Mouse (Mus musculus) layer of hippocampus, postnatal 10 days (tissue): Measurements from ENCODE around the gene Nptxr. TPM values are rescaled to one million over a fixed set of nuclear protein-coding genes. Genes with fewer than 3 reads are reported as not detected.
"Not testable (repeated sequence)": the region's sequence is repeated elsewhere in the genome, so short reads cannot be mapped to it uniquely, and the experiment has no call there.

Experiments used
- DNase-seq, 2 experiments: peaks; one replicate each; pipeline ENCODE4 v3.0.0; 2021; ENCODE audit warnings: low spot score in 2 of 2
- total RNA-seq, 2 experiments: library from RNA; stranded (reverse); gene quantifications; 2 replicates each; pipeline ENCODE4 v1.2.3; 2021

The Nptxr gene
- total RNA-seq, 2 experiments from 2014 or later, result 648 to 749 TPM

DNA sequence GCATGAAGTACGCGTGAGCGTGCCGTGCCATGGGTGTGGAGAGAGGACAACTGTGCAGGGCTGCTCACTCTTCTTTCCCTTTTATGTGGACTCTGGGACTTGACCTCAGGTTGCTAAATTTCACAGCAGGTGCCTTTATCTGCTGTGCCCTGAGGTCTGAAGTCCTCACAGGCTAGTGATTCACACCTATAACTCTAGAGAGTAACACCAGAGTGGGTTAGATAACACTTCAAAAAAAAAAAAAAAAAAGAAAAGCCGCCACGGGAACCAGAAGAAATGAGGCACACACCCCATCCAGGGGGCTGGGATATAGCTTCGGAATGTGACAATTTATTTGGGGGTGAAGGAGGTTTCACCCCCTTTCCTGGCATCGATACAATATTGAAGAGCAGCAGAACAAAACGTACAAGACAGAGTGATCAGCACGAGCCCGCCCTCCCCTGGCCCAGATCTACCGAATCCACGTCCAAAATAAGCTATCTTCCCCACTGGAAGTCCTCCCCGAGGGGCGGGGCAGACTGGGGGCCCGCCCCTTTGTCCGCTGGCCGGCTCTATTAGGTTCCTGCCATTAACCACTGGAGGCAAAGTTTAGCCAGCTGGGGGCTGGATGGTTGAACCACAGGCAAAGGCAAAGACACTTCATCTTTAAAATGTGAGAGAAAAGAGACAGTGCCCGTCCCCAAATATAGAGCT is 19.2 kb upstream of the Nptxr start:
- DNase-seq, result peak; percentile 33 to 52

DNA sequence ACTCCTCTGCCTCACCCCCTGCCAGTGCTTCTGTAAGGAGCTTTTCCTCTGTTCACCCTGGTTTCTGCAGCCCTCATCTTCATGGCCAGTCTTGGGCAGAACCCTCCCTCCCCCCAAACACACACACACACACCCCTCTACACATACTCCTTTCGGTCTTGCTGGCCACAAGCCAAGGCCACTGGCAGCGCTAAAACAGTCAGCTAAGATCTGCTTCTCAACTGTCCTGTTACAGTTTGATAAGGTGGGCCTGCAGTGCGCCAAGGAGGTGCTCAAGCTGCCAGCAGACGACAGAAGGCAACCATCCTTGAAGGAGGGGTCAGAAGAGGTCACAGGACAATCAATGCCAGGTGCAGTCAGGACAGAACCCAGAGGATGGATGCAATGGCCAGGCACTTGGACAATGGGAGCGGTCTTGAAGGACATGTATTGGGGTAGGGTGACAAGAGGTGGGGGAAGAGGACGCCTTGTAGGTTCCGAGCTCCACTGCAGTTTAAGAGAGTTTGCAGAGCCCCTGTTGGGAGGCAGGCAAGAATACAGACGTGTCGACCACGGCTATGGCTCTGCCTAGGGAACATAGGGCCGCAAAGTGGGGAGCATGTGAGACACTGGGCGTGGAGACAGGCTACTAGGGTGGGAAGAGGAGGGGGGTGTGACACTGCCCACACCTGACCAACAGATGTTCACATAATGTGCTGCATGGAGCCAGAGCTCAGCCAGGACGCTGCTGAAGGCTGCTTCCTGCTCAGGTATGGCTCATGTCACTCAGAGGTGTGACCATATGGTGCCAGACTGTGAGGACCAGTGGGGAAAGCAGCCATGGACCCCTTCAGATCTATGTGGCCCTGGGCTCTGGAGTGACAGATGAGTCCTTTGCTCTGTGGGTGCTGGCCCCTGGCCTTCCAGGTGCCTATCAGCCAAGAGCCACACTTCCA is 18.0 kb upstream of the Nptxr start:
- no peak for DNase-seq

DNA sequence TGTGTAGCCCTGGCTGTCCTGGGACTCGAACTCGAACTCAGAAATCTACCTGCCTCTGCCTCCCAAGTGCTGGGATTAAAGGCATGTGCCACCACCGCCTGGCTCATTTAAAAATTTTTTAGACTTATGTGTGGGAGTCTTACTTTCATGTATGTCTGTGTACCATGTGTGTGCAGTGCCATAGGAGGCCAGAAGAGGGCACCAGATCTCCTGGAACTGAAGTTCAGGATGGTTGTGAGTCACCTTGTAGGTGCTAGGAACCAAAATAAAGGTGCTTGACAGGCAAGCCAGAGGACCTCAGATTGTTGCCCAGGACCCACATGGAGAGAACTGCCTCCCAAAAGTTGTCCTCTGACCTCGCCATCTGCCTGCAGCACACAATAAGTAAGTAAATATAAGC is 13.8 kb upstream of the Nptxr start:
- no peak for DNase-seq

DNA sequence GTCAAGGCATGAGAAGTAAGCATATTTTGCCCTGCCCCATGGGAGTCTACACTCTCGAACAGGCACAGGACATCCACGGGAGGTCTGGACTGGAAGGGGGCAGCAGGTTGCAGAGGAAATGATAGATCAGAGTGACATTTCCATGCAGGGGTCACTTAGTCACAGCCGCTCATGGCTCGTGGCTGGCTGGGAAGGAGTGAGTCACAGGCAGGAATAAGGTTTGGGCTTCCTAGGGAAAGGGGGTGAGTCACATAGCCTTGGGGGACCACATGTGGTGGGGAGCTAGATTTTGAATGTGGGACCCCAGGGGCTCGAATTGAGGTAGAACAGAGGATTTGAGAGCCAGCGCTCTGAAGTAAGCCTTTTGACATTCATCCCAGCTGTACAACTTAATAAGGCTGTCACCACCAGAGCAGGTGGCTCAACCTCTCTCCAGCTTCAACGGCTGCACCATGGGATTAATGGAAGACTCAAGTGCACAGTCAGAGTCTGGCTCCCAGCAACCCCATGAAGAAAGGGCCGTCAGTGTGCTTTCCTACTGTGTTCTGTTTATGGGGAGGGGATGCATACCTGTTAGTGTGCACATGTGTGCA is 9.2 kb upstream of the Nptxr start:
- DNase-seq, result no peak

DNA sequence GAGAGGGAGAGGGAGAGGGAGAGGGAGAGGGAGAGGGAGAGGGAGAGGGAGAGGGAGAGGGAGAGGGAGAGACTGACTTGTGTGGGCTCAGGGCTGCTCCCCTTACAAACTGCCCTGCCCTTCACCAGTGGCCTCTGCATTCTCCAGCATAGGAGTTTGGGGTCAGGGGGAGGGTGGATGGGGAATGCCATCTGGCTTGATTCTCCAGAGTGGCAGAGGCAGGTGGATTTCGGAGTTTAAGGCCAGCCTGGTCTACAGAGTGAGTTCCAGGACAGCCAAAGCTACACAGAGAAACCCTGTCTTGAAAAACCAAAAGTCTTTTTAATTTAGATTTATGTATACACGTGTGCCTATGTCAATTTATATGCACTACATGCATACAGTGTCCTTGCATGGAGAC is 8.3 kb upstream of the Nptxr start:
- DNase-seq, result not testable (repeated sequence)

DNA sequence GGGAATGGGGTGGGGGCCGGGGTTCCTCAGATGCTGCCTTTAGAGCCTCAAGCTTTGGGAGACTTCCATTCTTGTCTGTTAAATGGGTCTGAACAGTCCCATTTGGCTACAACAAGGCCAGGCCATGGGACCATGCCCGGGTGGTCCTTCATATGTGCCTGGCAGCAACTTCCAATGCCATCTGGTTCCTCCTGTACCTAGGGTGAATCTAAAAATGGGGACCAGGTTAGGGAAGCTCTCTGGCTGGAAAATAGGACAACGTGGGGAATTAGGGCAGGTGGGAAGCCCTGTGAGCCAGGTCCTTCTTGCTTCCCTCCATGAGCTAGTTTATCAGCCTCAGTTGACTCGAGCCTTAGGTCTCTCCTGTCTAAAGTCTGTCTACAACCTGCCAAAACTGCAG is 6.4 kb upstream of the Nptxr start:
- DNase-seq, result no peak

DNA sequence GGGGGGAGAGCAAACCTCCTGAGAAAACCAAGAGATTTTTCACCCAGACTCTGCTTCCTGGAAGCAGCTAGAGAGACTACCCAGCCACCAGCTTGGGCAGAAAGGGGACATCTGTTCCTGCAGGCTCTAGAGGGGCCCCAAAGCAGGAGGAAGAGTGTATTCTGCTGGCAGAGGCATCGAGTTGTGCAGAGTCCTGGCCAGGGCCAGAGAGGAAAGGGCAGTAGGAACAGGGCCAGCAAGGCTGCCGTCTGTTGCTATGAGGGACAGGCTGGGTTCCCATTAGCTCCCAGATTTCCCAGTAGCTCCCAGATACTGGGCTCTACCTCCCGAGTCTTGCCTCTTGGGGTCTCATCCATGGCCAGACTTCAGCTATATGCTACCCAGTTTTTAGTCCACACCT is 5.5 kb upstream of the Nptxr start:
- no peak for DNase-seq

DNA sequence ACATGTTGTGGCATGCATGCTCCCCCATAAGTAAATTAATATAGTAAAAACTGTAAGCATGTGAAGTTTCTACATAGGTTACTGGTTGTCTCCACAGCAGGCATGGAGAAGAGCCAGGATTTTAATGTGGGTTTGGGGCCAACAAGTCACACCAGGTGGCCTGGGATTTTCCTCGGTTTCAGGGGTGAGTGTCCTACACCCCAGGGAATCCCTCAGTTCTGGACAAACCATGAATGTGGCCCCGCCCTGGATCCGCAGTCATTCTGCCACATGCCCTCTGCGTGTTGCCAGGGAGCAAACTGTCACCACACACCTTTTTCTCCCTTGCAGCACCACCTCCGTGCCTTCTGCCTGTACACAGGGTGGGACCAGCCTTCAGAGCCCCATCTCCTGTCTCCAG is 4.1 kb upstream of the Nptxr start:
- DNase-seq, result no peak

DNA sequence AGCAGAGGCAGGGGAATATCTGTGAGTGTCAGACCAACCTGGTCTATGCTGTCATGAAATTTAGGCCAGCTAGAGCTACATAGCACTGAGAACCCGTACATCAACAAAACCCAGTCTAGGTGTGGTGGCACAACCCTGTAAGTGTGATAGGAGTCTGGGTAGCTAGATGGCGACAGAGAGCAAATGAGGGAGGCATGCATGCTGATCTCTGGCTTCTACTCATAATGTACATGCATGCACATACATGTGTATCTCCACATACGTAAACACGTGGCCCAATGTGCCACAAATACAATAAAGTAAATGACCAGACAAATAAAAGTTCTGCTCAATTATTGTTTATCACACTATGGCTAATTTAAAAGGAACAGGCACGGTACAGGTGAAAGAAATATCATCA is 3.5 kb upstream of the Nptxr start:
- DNase-seq, result peak in 1 of 2 experiments; percentile 71

DNA sequence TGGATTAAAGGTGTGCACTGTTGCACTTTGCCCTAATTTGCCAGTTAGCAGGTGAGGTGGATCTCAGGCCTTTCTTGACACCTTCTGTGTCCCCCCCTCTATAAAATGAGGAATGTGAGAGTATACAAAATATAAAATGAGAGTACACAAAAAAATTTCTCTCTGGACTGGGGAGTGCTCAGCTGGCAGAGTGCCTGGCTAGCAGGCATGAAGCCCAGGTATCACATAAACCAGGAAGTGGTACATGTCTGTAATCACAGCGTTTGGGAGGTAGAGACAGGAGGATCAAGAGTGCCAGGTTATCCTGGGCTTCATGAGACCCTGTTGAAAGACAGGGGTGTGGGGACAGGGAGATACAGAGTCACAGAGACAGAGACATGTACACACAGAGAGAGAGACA is 2.5 kb upstream of the Nptxr start:
- no peak for DNase-seq

DNA sequence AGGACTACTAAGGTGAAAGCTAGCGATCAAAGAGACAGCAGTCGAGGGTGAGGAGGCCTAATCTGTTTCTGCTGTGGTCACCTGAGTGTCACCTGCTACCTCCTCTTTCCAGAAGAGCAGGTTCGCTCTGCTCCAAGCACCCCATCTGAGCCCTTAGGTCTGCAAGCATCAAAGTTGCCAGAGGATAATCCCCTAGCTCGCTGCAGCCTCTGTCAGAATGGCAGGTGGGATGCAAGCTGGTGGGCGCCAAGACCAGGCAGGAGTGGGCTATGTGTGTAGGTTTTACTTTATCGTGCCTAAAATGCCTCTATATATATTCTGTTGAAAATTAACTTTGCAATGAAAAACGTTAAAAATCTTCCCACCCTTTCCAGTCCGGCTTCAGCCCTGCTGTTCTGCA is 680 bp upstream of the Nptxr start:
- DNase-seq, result no peak

DNA sequence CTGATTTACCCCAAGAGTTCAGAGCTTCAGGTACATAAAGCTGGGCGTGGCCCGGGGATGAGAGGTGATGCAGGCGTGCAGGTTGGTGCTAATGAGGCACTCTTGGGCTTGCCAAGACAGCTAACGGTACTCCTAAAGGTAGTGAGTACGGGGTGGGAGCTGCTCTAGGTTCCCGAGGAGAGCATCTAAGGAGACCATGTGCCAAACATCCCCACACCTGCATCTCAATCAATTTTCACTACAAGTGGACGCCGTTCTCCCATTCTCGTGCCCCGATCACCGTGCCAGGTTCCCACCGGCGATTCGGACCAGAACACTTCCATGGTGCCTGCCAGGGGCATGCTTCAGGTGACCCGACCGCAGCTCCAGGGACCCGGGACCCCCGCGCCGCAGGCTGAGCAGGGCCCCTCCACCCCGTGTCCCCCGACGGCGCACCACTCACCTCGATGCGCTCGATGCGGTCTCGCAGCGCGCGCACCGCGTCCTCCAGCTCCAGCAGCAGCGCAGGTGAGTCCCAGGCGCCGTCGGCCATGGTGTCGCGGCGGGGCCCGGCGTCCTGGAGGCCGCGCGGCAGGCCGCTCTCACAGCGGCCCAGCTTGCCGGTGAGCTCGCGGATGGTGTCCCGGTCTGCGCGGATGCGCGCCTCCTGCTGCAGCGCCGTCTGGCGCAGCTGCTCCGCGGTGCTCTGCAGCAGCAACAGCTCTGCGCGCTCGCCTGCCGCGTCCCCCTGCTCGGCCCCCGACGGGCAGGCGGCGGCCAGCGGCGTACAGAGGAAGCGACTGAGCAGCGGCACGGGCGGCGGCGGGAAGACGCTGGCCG is 824 bp downstream of the Nptxr start:
- DNase-seq, result no peak

DNA sequence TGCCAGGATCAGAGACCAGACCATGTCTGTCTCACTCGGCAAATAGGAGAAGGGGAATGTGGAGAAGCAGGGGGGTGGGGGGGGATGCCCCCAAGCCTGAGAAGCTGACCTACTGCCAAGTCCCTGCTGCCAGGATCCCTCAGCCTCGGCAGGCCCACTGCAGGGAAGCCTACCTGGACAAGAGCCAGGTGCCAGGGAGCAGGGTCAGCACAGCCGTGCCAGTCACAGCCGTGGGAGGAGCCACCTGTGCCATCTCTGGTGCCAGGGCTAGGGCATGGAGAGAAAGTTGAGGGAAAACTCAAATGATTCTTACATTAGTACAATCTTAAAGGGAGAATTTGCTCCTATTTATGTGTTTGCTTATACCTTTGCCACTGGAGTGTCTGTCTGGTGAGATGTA is 2.3 kb downstream of the Nptxr start:
- peak in 1 of 2 experiments; percentile 29 for DNase-seq

DNA sequence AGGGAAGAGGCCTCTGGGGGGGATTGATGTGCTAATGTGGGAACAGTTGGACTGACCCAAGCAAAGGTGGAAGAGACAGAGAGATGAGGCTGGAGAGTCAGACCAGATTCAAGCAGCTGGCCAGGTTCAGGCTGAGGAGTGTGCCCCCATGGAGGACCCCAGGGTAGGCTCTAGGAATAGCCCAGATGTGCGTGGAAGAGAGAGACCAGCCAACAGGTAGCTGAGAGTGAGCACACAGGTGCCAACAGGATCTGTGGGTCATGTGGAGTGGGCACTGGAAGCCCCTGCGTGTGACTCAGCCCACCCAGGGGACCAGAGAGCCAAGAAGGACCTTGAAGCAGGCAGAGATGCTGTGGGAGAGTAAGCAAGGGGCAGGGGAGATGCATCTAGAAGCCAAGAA is 2.9 kb downstream of the Nptxr start:
- DNase-seq, result no peak

DNA sequence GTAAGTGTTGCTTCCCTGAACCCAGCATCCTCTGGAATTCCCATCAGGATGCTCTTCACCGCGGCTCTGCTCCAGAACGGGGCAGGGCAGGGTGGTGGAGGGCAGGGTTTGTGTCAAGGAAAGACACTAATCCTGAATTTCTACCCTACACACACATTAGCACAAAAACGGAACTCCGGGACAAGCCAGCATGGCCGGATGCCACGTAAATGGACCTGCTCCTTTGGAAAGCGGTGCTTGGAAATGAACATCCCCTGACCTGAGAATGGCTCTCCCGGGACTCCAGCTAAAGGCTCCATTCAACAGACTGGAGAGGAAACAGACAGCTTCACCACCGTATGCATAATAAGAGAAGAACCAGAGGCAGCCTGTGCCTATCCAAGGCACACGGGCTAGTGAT is 3.9 kb downstream of the Nptxr start:
- no peak for DNase-seq

DNA sequence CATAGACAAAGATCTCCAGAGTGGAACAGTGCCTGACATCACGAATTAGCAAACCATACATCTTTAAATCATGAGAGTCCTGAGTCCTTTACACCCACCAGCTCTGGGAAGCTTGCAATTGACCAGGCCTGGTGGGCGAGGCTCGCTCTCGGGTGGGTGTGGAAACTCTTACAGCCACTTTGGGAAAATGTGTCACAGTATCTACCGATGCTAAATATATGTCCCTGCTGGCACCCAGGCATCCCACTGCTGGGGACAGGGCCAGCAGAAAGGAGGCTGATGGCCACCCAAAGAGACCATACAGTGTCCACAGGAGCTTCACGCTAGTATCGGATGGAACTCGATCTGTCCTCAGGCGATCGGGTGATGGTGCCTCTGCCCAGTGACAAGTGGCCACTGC is 6.0 kb downstream of the Nptxr start:
- DNase-seq, result no peak

DNA sequence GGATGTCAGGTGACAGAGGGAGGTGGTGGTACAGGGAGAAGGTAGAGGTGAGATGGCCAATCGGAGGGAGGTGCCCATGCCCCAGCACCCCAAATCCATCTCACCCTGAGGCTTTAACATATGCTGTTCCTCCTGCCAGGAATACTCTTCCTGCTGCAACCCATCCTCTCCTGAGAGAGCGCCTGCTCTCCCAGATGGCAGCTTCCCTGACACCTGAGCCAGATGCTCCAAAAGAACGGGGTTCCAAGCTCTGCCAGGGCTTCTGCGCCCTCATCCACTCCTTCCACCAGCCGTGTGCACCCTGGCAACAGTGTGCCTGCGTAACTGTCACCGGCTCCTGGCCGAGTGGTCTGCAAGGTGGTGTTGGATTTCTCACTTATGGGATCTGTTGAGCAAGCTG is 6.9 kb downstream of the Nptxr start:
- no peak for DNase-seq

DNA sequence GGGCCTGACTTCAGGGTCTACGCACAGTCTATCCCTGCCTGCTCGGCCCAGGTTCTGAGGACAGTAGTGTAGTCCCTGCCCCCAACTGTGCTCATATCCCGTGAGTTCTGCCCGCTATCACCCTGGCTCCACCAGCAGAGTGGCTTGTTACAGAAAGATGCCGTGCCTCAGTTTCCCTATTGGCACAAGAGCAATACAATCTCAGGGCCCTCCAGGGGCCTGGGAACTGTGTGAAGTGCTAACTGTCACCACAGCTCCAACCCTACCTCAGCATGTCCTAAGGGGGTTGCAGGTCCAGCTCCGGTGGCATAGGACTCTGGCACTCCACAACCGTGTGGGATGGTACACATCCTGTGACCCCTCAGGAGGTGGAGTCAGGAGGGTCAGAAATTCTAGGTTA is 7.5 kb downstream of the Nptxr start:
- no peak for DNase-seq

DNA sequence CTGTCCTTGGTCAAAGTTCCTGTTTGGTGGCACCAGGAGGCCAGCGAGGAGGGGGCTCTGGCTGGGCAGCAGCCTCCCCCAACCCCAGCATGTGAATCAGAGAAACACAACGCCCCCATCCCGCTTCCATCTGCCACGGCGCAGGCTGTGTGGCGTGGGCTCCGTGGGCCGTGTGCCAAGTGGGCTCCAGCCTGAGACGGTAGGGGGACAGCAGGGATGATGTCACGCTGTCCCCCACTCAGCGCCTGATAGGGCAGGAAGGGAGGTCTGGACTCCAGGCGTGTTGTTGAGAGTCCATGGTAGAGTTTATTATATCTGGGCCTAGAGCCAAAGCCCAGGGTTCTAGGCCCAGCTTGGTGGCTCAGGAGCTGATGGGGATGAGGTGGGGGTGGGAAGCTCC is 8.3 kb downstream of the Nptxr start:
- peak; percentile 67 to 71 for DNase-seq

DNA sequence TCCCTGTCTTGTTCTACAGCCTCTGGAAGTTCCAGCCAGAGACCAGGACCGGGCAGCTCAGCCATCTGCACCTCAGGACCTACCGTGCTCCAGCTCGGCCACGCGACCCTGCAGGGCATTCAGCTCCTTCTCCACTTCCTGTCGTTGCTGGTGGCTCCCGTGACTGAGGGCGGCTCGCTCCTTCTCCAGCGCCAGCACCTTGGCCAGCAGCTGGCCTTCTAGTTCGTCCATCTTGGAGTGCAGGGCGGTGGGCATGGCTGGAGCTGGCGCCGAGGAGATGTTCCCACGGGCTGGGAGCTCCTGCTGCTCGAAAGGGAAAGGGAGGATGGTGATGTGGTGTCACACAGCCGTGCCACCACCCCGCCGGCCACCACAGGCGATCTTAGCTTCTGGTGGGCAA is 10.4 kb downstream of the Nptxr start:
- no peak for DNase-seq

DNA sequence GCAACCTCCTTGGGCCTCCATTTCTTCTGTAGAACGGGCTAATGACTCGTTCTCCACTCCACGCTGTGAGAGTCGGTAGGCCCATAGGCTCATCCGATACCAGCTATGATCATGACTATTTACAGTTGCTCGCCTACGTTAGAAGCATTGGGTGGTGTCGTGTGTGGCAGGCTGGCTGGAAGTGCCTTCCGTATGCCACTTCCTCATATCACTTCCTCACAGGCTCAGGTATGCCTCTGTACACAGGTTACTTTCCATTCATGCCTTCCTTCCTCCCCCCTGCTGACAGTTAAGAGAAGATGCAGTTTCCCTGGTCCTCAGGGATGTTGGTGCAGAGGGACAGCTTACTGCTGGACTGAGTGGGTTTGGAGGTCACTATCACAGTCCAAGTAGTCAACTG is 11.5 kb downstream of the Nptxr start:
- no peak for DNase-seq
